Mouse (Mus musculus) kidney, postnatal 0 days (tissue): ENCODE data around the gene Mgat4a. TPM values are rescaled to one million over a fixed set of nuclear protein-coding genes. Genes with fewer than 3 reads are reported as not detected.

Experiments used
- ATAC-seq: fragments of 200-750 bp; cut with Nextera tagmentation; replicated peaks from 2 replicates; pipeline ENCODE4 v1.8.0; 2017; ENCODE audit warnings: low read depth, moderate number of reproducible peaks, moderate TSS enrichment, moderate library complexity; ENCODE audit not compliant: low FRiP score
- DNase-seq: peaks from one replicate; pipeline ENCODE4 v3.0.0-alpha.2; 2016; ENCODE audit warnings: low spot score
- H3K27ac ChIP-seq: fragments of 300-500 bp; sonication (generic); 2 replicates; pipeline ENCODE4 v1.5.1; 2014; ENCODE audit warnings: mild to moderate bottlenecking
- H3K27me3 ChIP-seq: fragments of 300-500 bp; sonication (generic); 2 replicates; pipeline ENCODE4 v1.6.1; 2014; ENCODE audit warnings: low read length, mixed read lengths; ENCODE audit not compliant: insufficient read depth
- H3K36me3 ChIP-seq: fragments of 300-500 bp; sonication (generic); 2 replicates; pipeline ENCODE4 v1.6.1; 2014; ENCODE audit warnings: low read length, mixed read lengths; ENCODE audit not compliant: insufficient read depth
- H3K4me1 ChIP-seq: fragments of 300-500 bp; sonication (generic); replicated peaks from 2 replicates; pipeline ENCODE4 v1.6.1; 2014; ENCODE audit warnings: antibody characterized with exemption, low read length, mixed read lengths; ENCODE audit not compliant: insufficient read depth
- H3K4me2 ChIP-seq: fragments of 300-500 bp; sonication (generic); 2 replicates; pipeline ENCODE4 v1.6.1; 2014; ENCODE audit warnings: mild to moderate bottlenecking, low read length, moderate library complexity, mixed read lengths
- H3K4me3 ChIP-seq: fragments of 300-500 bp; sonication (generic); replicated peaks from 2 replicates; pipeline ENCODE4 v1.5.1; 2014; ENCODE audit warnings: low read depth, low read length
- H3K9ac ChIP-seq: fragments of 300-500 bp; sonication (generic); 2 replicates; pipeline ENCODE4 v1.6.1; 2014; ENCODE audit warnings: low read depth, low read length
- H3K9me3 ChIP-seq: fragments of 300-500 bp; sonication (generic); replicated peaks from 2 replicates; pipeline ENCODE4 v1.6.1; 2016; ENCODE audit warnings: low read length, inconsistent platforms, mixed read lengths
- CTCF ChIP-seq: IDR thresholded peaks from 2 replicates; pipeline ENCODE4 v1.5.1; 2016; ENCODE audit warnings: antibody characterized with exemption, low read depth, mild to moderate bottlenecking, moderate library complexity
- WGBS: fragments of 180-500 bp; shearing (Covaris S2); extraction: QIAGEN DNeasy Blood & Tissue Kit; methylation state at CpG from one replicate; pipeline ENCODE4 v1.1.7; 2014; 5-methylcytosine and 5-hydroxymethylcytosine counted together
- polyA plus RNA-seq: library from polyadenylated mRNA; unstranded; fragments of >200 nt; fragmentation: Nextera tagmentation; extraction: Ambion mirVana; gene quantifications from 2 replicates; pipeline ENCODE4 v1.2.1, GENCODE M21; 2015

The Mgat4a gene
- polyA plus RNA-seq, 1 experiment from 2014 or later, result 8.3 TPM

GRCm38 (mm10) chr1:37457546-37457945 is 83.3 kb downstream of the Mgat4a start:
- ATAC-seq, result no peak
- DNase-seq, result no peak
- WGBS, result 94% methylated on average over 7 of the region's 7 CpGs
- H3K4me1 ChIP-seq, result no peaks in the 10 kb centered on the region
- H3K4me2 ChIP-seq, result no peak overlapping the region
- no peaks in the 10 kb centered on the region for H3K36me3 ChIP-seq
- no peaks in the 10 kb centered on the region for H3K27me3 ChIP-seq
- H3K27ac ChIP-seq, result no peak overlapping the region
- no peaks in the 10 kb centered on the region for H3K9me3 ChIP-seq
- no peak for TF ChIP-seq CTCF
- no peak overlapping the region for H3K9ac ChIP-seq
- H3K4me3 ChIP-seq, result no peak overlapping the region

- Histone ChIP-seq H3K9me3 (no peaks in the 10 kb centered on the region), H3K4me1 (no peaks in the 10 kb centered on the region), H3K4me3 (no peak overlapping the region), H3K36me3 (peaks cover 10% of the 10 kb centered on the region; the same call in 1 of the 2 replicates), H3K4me2 (no peak overlapping the region), H3K27ac (no peak overlapping the region), H3K9ac (no peak overlapping the region), H3K27me3 (no peaks in the 10 kb centered on the region)
- TF ChIP-seq CTCF, result no peak
- ATAC-seq (no peak), DNase-seq (no peak)
- 93% methylated on average over 8 of the region's 8 CpGs for WGBS
Observed at GRCm38 (mm10) chr1:37451270-37451669, 89.5 kb downstream of the Mgat4a start.

GRCm38 (mm10) chr1:37448361-37449095 is 92.3 kb downstream of the Mgat4a start:
- Histone ChIP-seq H3K9me3 (no peaks in the 10 kb centered on the region), H3K9ac (no peak overlapping the region), H3K27me3 (no peaks in the 10 kb centered on the region), H3K4me1 (no peaks in the 10 kb centered on the region), H3K27ac (no peak overlapping the region), H3K4me2 (no peak overlapping the region), H3K36me3 (peaks cover 10% of the 10 kb centered on the region; the same call in 1 of the 2 replicates), H3K4me3 (no peak overlapping the region)
- 82% methylated on average over 10 of the region's 10 CpGs for WGBS
- TF ChIP-seq CTCF, result peak; percentile 70
- DNase-seq, result peak; percentile 45
- ATAC-seq, result no peak

- no peak overlapping the region for H3K27ac ChIP-seq
- no peaks in the 10 kb centered on the region for H3K9me3 ChIP-seq
- 86% methylated on average over 16 of the region's 16 CpGs for WGBS
- DNase-seq (no peak), ATAC-seq (no peak)
- H3K4me2 ChIP-seq, result no peak overlapping the region
- no peak overlapping the region for H3K4me3 ChIP-seq
- no peaks in the 10 kb centered on the region for H3K27me3 ChIP-seq
- no peaks in the 10 kb centered on the region for H3K4me1 ChIP-seq
- no peak for TF ChIP-seq CTCF
- 0 out of 2 replicates have a peak, but pooled peaks cover 16% of the 10 kb centered on the region for H3K36me3 ChIP-seq
- no peak overlapping the region for H3K9ac ChIP-seq
Observed at GRCm38 (mm10) chr1:37442848-37443835, 97.7 kb downstream of the Mgat4a start.

- no peaks in the 10 kb centered on the region for H3K9me3 ChIP-seq
- no peak overlapping the region for H3K4me3 ChIP-seq
- no peak overlapping the region for H3K4me2 ChIP-seq
- TF ChIP-seq CTCF, result no peak
- ATAC-seq (no peak), DNase-seq (no peak)
- no peaks in the 10 kb centered on the region for H3K27me3 ChIP-seq
- peaks cover 41% of the 10 kb centered on the region for H3K36me3 ChIP-seq
- H3K4me1 ChIP-seq, result 0 out of 2 replicates have a peak, but pooled peaks cover under 1% of the 10 kb centered on the region
- no peak overlapping the region for H3K27ac ChIP-seq
- no peak overlapping the region for H3K9ac ChIP-seq
- 91% methylated on average over 3 of the region's 3 CpGs for WGBS
Observed at GRCm38 (mm10) chr1:37436419-37436818, 104.4 kb downstream of the Mgat4a start.

- H3K27ac ChIP-seq, result peak overlapping the region; percentile 85
- ATAC-seq (peak; percentile 63), DNase-seq (peak; percentile 47)
- H3K9ac ChIP-seq, result peak overlapping the region; percentile 90
- peak overlapping the region; percentile 77 for H3K4me2 ChIP-seq
- 2% methylated on average over 40 of the region's 40 CpGs for WGBS
- no peak for TF ChIP-seq CTCF
- no peaks in the 10 kb centered on the region for H3K27me3 ChIP-seq
- H3K4me1 ChIP-seq, result peaks cover 14% of the 10 kb centered on the region
- peak overlapping the region; percentile 91 for H3K4me3 ChIP-seq
- H3K36me3 ChIP-seq, result peaks cover 15% of the 10 kb centered on the region
- H3K9me3 ChIP-seq, result no peaks in the 10 kb centered on the region
Observed at GRCm38 (mm10) chr1:37430297-37430840, 110.4 kb downstream of the Mgat4a start.
